Mouse (Mus musculus) liver, embryonic 14.5 days (tissue): Measurements from ENCODE around the gene Chd2. TPM values are rescaled to one million over a fixed set of nuclear protein-coding genes. Genes with fewer than 3 reads are reported as not detected.

Source experiments
- ATAC-seq: fragments of 200-750 bp; cut with Nextera tagmentation; 2 replicates; pipeline ENCODE4 v1.8.0; 2017; ENCODE audit warnings: moderate number of reproducible peaks, mild to moderate bottlenecking, moderate library complexity; ENCODE audit not compliant: insufficient read depth
- DNase-seq, 3 experiments: peaks; one replicate each; pipeline ENCODE4 v3.0.0-alpha.2; 2012 to 2013; ENCODE audit warnings: low read depth in 3 of 3, low spot score in 3 of 3
- H3K27ac ChIP-seq: fragments of 300-500 bp; sonication (generic); 2 replicates; pipeline ENCODE4 v1.5.1; 2014; ENCODE audit warnings: moderate library complexity, mild to moderate bottlenecking, control low read depth, inconsistent platforms
- H3K27me3 ChIP-seq: fragments of 300-500 bp; sonication (generic); 2 replicates; pipeline ENCODE4 v1.6.1; 2014; ENCODE audit warnings: mild to moderate bottlenecking, low read length, moderate library complexity; ENCODE audit not compliant: control insufficient read depth, insufficient read depth
- H3K36me3 ChIP-seq: fragments of 300-500 bp; sonication (generic); replicated peaks from 2 replicates; pipeline ENCODE4 v1.6.1; 2014; ENCODE audit warnings: low read depth; ENCODE audit not compliant: control insufficient read depth, insufficient read depth
- H3K4me1 ChIP-seq, 2 experiments: fragments of 200-500 bp in 1 of 2; fragments of 300-500 bp in 1 of 2; sonication (generic) in 1 of 2; replicated peaks; 2 replicates each; pipeline ENCODE4 v1.6.1; 2012 to 2014; ENCODE audit warnings: antibody characterized with exemption in 1 of 2, inconsistent platforms in 1 of 2, low read length in 1 of 2; ENCODE audit not compliant: control insufficient read depth in 2 of 2, insufficient read depth in 2 of 2
- H3K4me2 ChIP-seq: fragments of 300-500 bp; sonication (generic); 2 replicates; pipeline ENCODE4 v1.6.1; 2014; ENCODE audit warnings: low read depth, mild to moderate bottlenecking, control low read depth, moderate library complexity
- H3K4me3 ChIP-seq, 2 experiments: fragments of 200-500 bp in 1 of 2; fragments of 300-500 bp in 1 of 2; sonication (generic) in 1 of 2; 2 replicates each; pipeline ENCODE4 v1.5.1; 2012 to 2014; ENCODE audit warnings: low read depth in 2 of 2, low read length in 2 of 2, mild to moderate bottlenecking in 2 of 2, control low read depth in 1 of 2, inconsistent platforms in 1 of 2, moderate library complexity in 1 of 2; ENCODE audit not compliant: insufficient read depth in 1 of 2
- H3K9ac ChIP-seq: fragments of 300-500 bp; sonication (generic); replicated peaks from 2 replicates; pipeline ENCODE4 v1.6.1; 2014; ENCODE audit warnings: mild to moderate bottlenecking, control low read depth, moderate library complexity
- H3K9me3 ChIP-seq: fragments of 300-500 bp; sonication (generic); 2 replicates; pipeline ENCODE4 v1.6.1; 2016; ENCODE audit warnings: low read length, mixed read lengths; ENCODE audit not compliant: control insufficient read depth
- CTCF ChIP-seq: IDR thresholded peaks from 2 replicates; pipeline ENCODE4 v1.5.1; 2016; ENCODE audit warnings: antibody characterized with exemption, low read depth, control low read depth
- EP300 ChIP-seq: IDR thresholded peaks from 2 replicates; pipeline ENCODE4 v1.6.1; 2016; ENCODE audit warnings: antibody characterized with exemption, low read depth
- WGBS: fragments of 180-500 bp; shearing (Covaris S2); extraction: QIAGEN DNeasy Blood & Tissue Kit; methylation state at CpG from one replicate; pipeline ENCODE4 v1.1.7; 2014; ENCODE audit not compliant: insufficient replicate concordance; 5-methylcytosine and 5-hydroxymethylcytosine counted together
- polyA plus RNA-seq, 2 experiments: library from polyadenylated mRNA; depleted of rRNA in 1 of 2; stranded (reverse) in 1 of 2; unstranded in 1 of 2; fragments of >200 nt; fragmentation: Nextera tagmentation in 1 of 2; extraction: Ambion mirVana in 1 of 2; gene quantifications; 2 replicates each; pipeline versions ENCODE4 v1.2.1 to v1.2.3; 2012 to 2014

The Chd2 gene
- polyA plus RNA-seq, 2 experiments = 12.0 to 14.8 TPM

DNA sequence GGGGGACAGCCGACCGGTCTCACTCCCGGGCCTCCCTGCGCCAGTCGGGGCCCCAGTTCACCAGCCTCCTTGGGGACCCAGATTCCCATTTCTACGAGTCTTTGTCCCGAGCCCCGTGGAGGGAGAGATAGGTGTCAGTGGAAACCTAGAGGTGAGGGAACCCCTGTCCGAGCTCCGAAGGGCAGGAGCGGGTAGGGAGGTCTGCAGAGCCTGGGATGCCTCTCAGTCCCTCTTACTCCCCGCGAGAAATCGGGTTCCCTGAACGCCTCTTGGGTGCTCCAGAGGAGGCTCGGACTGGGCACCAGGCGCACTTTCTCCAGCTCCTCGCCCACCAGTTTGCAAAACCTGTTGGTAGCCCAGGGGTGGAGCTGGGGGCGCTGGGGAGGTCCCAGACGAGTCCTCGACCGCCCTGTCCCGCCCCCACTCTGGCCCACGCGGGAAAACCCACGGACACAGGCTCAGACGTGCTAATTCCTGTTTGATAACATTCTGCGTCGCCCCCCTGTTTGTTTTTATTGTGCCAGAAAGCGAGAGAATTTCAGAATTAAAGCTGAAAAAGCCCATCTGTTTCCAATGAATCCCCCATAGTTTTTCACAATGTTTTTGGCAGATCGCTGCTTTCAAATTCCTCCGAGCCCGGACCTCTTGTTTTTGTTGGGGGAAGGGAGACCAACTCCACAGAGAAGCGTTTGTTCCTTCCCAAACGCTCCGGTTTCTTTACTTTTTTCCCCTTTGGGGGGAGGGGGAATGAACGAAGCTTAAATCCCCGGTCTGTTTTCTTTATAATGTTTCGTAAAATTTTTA, 149.9 kb downstream of the Chd2 start:
- Histone ChIP-seq H3K27ac (no peak overlapping the region), H3K4me1 (no peaks in the 10 kb centered on the region), H3K27me3 (peaks cover 46% of the 10 kb centered on the region), H3K36me3 (no peaks in the 10 kb centered on the region), H3K4me2 (peak overlapping the region; percentile 53), H3K9me3 (no peaks in the 10 kb centered on the region), H3K4me3 (peak overlapping the region; percentile 38 to 47), H3K9ac (no peak overlapping the region)
- no peak for DNase-seq
- TF ChIP-seq EP300 (no peak), CTCF (no peak)
- 1% methylated on average over 39 of the region's 39 CpGs for WGBS
- ATAC-seq = no peak

DNA sequence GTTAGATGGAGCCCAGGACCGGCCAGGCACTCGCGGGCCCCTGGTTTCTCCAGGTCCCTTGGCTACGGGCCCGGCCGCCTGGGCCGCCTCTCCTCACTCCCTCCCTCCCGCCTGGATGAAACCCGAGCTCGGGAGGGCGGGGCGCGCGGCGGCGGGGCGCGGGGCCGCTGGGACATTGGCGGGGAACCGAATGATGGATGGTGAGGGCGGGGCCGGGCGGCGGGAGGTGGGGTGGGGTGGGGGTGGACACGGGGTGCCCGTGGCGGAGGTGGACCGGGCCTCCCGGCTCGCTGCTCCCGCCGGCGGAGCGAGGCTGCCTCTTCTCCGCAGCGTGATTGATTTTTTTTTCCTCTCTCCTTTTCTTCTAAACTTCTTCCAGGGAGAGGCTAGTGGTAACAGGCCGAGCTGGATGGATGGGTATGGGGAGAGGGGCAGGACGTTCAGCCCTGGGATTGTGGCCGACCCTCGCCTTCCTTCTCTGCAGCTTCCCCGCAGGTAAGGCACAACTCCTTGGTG, 150.6 kb downstream of the Chd2 start:
- under 1% methylated on average over 42 of the region's 42 CpGs for WGBS
- Histone ChIP-seq H3K9me3 (no peaks in the 10 kb centered on the region), H3K9ac (no peak overlapping the region), H3K27me3 (peaks cover 46% of the 10 kb centered on the region), H3K4me1 (no peaks in the 10 kb centered on the region), H3K27ac (no peak overlapping the region), H3K4me2 (peak overlapping the region; percentile 53), H3K36me3 (no peaks in the 10 kb centered on the region), H3K4me3 (peak overlapping the region; percentile 38 to 47)
- DNase-seq (no peak), ATAC-seq (peak; percentile 39; the same call in 1 of the 2 replicates)
- no peak for TF ChIP-seq CTCF
- TF ChIP-seq EP300 = no peak

DNA sequence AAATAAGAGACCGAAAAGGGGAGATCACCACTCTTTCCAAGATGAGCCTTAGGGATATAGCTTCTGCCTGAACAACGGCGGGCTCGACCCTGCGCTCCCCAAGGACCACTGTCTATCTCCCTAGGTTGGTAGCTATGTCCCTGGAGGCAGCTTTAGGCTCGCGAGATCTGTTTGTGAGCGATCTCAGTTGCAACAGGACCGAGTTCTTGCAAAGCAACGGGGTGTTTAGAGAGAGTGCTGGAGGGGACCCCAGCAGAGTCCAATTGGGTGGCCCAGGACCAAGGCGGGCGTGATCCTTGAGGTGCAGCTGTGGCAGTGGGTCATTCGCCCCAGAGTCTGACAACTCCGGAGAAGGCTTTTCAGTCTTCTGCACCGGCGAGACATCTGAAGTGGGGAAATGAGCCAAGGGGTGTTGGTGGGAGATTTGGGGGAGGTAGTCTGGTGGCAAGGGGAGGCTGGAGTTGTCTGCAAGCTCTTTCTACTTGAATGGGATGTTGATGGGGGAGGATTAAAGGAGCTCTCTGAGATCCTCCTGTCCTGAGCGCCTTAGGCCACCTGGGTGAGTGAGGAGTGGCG, 151.1 kb downstream of the Chd2 start:
- ATAC-seq (no peak), DNase-seq (no peak)
- TF ChIP-seq EP300 = no peak
- no peak for TF ChIP-seq CTCF
- WGBS = 5% methylated on average over 18 of the region's 18 CpGs
- Histone ChIP-seq H3K36me3 (no peaks in the 10 kb centered on the region), H3K27me3 (peaks cover 46% of the 10 kb centered on the region), H3K4me1 (no peaks in the 10 kb centered on the region), H3K9ac (no peak overlapping the region), H3K27ac (no peak overlapping the region), H3K4me3 (no peak overlapping the region), H3K9me3 (no peaks in the 10 kb centered on the region), H3K4me2 (peak overlapping the region; percentile 24)

DNA sequence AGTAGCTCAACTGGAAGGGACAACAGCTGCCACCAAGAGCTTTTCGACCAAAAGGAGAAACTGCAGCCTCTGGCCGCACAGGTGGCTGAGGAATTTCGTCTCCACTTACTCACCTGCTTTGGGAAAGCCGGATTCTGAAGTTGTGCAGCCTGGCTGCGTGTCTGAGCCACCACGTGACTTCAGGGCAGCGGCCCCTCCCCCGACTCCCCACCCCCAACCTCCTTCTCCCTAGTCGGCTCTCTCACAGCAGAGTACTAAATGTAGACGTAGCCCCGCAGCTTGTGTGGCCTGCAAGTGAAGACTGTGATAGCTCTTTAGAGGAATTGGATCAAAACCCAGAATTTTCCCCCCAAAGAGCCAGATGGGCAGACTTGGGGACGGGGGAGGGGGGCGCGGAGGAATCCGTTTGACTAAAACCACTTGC, 151.7 kb downstream of the Chd2 start:
- no peaks in the 10 kb centered on the region for H3K4me1 ChIP-seq
- no peak overlapping the region for H3K9ac ChIP-seq
- no peaks in the 10 kb centered on the region for H3K36me3 ChIP-seq
- H3K9me3 ChIP-seq = no peaks in the 10 kb centered on the region
- H3K27me3 ChIP-seq = peaks cover 46% of the 10 kb centered on the region
- WGBS = 4% methylated on average over 15 of the region's 15 CpGs
- no peak overlapping the region for H3K4me3 ChIP-seq
- DNase-seq (no peak), ATAC-seq (no peak)
- no peak overlapping the region for H3K4me2 ChIP-seq
- TF ChIP-seq EP300 = no peak
- no peak for TF ChIP-seq CTCF
- no peak overlapping the region for H3K27ac ChIP-seq

DNA sequence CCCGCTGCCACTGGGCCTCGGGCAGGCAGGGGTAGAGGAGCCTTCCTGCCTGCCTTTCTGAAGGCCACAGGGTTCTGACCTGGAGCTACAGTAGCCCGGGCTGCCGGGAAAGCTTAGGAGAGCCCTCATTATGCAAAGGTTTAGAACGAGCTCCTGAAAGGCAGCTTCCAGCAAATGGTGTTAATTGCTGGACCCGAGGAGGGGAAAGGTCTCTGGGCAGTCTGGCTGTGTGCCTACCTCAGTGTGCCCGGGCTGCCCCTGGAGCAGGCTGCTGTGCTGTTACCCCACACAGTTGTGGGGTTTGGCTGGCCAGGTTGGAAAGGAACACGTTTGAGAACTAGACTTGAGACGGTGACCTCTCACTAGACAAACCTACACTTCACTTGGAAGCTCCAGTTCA, 152.2 kb downstream of the Chd2 start:
- H3K27me3 ChIP-seq = peaks cover 46% of the 10 kb centered on the region
- H3K4me3 ChIP-seq = no peak overlapping the region
- no peaks in the 10 kb centered on the region for H3K9me3 ChIP-seq
- H3K27ac ChIP-seq = no peak overlapping the region
- WGBS = 10% methylated on average over 9 of the region's 9 CpGs
- no peaks in the 10 kb centered on the region for H3K4me1 ChIP-seq
- H3K36me3 ChIP-seq = no peaks in the 10 kb centered on the region
- H3K9ac ChIP-seq = no peak overlapping the region
- no peak for DNase-seq
- H3K4me2 ChIP-seq = no peak overlapping the region
- ATAC-seq = no peak
- TF ChIP-seq CTCF (no peak), EP300 (no peak)
